Mouse (Mus musculus): Measurements from ENCODE around the gene Tdp2.

DNA sequence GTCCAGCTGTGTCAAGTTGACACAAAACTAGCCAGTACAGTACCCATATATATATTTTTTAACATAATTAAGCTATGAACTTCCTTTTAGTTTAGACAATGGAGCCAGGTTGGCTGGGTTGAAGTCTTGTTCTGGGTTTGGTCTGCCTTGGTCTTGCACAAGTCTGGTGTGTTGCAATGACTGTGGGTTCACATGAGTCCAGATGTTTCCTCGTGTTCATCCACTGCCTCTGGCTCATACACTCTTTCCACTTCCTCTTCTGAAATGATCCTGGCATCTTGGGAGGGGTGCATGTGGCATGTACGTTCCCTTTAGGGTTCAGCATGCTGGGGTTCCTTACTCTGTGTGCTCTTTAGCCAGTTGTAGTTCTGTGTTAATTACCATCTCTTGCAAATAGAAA is 40.1 kb upstream of the Tdp2 start:
- no peak for TF ChIP-seq CTCF (IDR thresholded peaks at IDR 0.05; ENCODE audit: low read depth)
- TF ChIP-seq EP300 (optimal IDR thresholded peaks at IDR 0.05): no peak
